Mouse (Mus musculus) brain, embryonic 14.5 days (tissue): Measurements from ENCODE around the gene Sept1. TPM values are rescaled to one million over a fixed set of nuclear protein-coding genes. Genes with fewer than 3 reads are reported as not detected.
"Not testable (repeated sequence)": the region's sequence is repeated elsewhere in the genome, so short reads cannot be mapped to it uniquely, and the experiment has no call there.

ENCODE experiments used
- DNase-seq: peaks from one replicate; pipeline ENCODE4 v3.0.0-alpha.2; 2011; ENCODE audit warnings: low read depth
- CTCF ChIP-seq: fragments of 200-500 bp; IDR thresholded peaks from 2 replicates; pipeline ENCODE4 v1.5.1; 2012; ENCODE audit warnings: inconsistent platforms, mild to moderate bottlenecking, moderate library complexity, borderline replicate concordance; ENCODE audit not compliant: insufficient read depth, insufficient read length; ENCODE audit errors: extremely low read depth
- POLR2A ChIP-seq: fragments of 200-500 bp; IDR thresholded peaks from 2 replicates; pipeline ENCODE4 v1.6.1; 2012; ENCODE audit warnings: mild to moderate bottlenecking, inconsistent platforms, borderline replicate concordance; ENCODE audit not compliant: poor library complexity, insufficient read depth, insufficient read length, severe bottlenecking; ENCODE audit errors: extremely low read depth
- polyA plus RNA-seq: library from polyadenylated mRNA; depleted of rRNA; stranded (reverse); fragments of >200 nt; gene quantifications from 2 replicates; pipeline ENCODE4 v1.2.3, GENCODE M21; 2012; rRNA removed

Gene Sept1
- polyA plus RNA-seq, 1 experiment, result 19.4 TPM

GRCm38 (mm10) chr7:127185601-127186000 is 47.3 kb downstream of the Sept1 start:
- TF ChIP-seq POLR2A (no peak), CTCF (peak; percentile 44; the same call in 1 of the 2 replicates)
- DNase-seq, result peak; percentile 20

- no peak for DNase-seq
- TF ChIP-seq POLR2A (no peak), CTCF (no peak)
Measured at GRCm38 (mm10) chr7:127184720-127185119, 48.2 kb downstream of the Sept1 start.

- no peak for DNase-seq
- TF ChIP-seq POLR2A, result no peak
- TF ChIP-seq CTCF, result no peak
Measured at GRCm38 (mm10) chr7:127183828-127184227, 49.1 kb downstream of the Sept1 start.

GRCm38 (mm10) chr7:127183345-127183744 is 49.6 kb downstream of the Sept1 start:
- TF ChIP-seq CTCF (no peak), POLR2A (no peak)
- DNase-seq, result no peak

- DNase-seq, result not testable (repeated sequence)
Measured at GRCm38 (mm10) chr7:127181724-127182123, 51.2 kb downstream of the Sept1 start.

- TF ChIP-seq POLR2A (no peak), CTCF (no peak)
- no peak for DNase-seq
Measured at GRCm38 (mm10) chr7:127180783-127181182, 52.1 kb downstream of the Sept1 start.

GRCm38 (mm10) chr7:127176937-127177336 is 56.0 kb downstream of the Sept1 start:
- TF ChIP-seq CTCF (no peak), POLR2A (no peak)
- no peak for DNase-seq

GRCm38 (mm10) chr7:127166501-127166900 is 66.4 kb downstream of the Sept1 start:
- TF ChIP-seq CTCF (no peak), POLR2A (no peak)
- DNase-seq, result no peak

GRCm38 (mm10) chr7:127165607-127166493 is 67.1 kb downstream of the Sept1 start:
- TF ChIP-seq POLR2A, result no peak
- TF ChIP-seq CTCF, result no peak
- no peak for DNase-seq

Other genes with a start within 250 kb of the Sept1 start
- gene Mvp, start 218.5 kb downstream of the Sept1 start, polyA plus RNA-seq, result 3.5 and 4.3 TPM in 2 replicates
- 1.0 and 1.2 TPM in 2 replicates for gene Pagr1b, start 216.6 kb downstream of the Sept1 start, polyA plus RNA-seq
- 13.0 and 24.4 TPM in 2 replicates for gene Pagr1a, start 215.8 kb downstream of the Sept1 start, polyA plus RNA-seq
- gene Gm42742, start 212.0 kb downstream of the Sept1 start, polyA plus RNA-seq, result 77.9 and 87.6 TPM in 2 replicates
- 71.4 and 81.2 TPM in 2 replicates for gene Prrt2, start 211.9 kb downstream of the Sept1 start, polyA plus RNA-seq
- 350 and 352 TPM in 2 replicates for gene Maz, start 206.1 kb downstream of the Sept1 start, polyA plus RNA-seq
- gene Kif22, start 190.7 kb downstream of the Sept1 start, polyA plus RNA-seq, result 25.5 and 42.0 TPM in 2 replicates
- gene Zg16, start 145.8 kb downstream of the Sept1 start, polyA plus RNA-seq, result 0.21 TPM in 1 of 2 replicates, not detected in the other
- 1.5 and 2.1 TPM in 2 replicates for gene AI467606, start 141.8 kb downstream of the Sept1 start, polyA plus RNA-seq
- 0.75 and 0.76 TPM in 2 replicates for gene Qprt, start 110.9 kb downstream of the Sept1 start, polyA plus RNA-seq
- gene Spn, start 95.3 kb downstream of the Sept1 start, polyA plus RNA-seq, result 0.09 and 0.10 TPM in 2 replicates
- 108 and 117 TPM in 2 replicates for gene Cd2bp2, start 37.1 kb downstream of the Sept1 start, polyA plus RNA-seq
- gene Tbc1d10b, start 24.7 kb downstream of the Sept1 start, polyA plus RNA-seq, result 54.2 and 66.1 TPM in 2 replicates
- 5.8 and 8.9 TPM in 2 replicates for gene Mylpf, start 24.2 kb downstream of the Sept1 start, polyA plus RNA-seq
- 38.5 and 38.9 TPM in 2 replicates for gene Zfp553, start 69 bp downstream of the Sept1 start, polyA plus RNA-seq
- gene Zfp771, start 11.1 kb upstream of the Sept1 start, polyA plus RNA-seq, result 88.1 and 118 TPM in 2 replicates
- gene Dctpp1, start 27.6 kb upstream of the Sept1 start, polyA plus RNA-seq, result 82.3 and 131 TPM in 2 replicates
- 21.5 and 28.6 TPM in 2 replicates for gene Sephs2, start 40.9 kb upstream of the Sept1 start, polyA plus RNA-seq
- gene Itgal, start 63.1 kb upstream of the Sept1 start, polyA plus RNA-seq, result 0.47 and 0.49 TPM in 2 replicates
- 44.6 and 50.5 TPM in 2 replicates for gene Zfp768, start 112.5 kb upstream of the Sept1 start, polyA plus RNA-seq
- gene Zfp747, start 142.9 kb upstream of the Sept1 start, polyA plus RNA-seq, result 7.6 and 7.8 TPM in 2 replicates
- 4.5 and 4.9 TPM in 2 replicates for gene 9130019O22Rik, start 154.0 kb upstream of the Sept1 start, polyA plus RNA-seq
- gene E430018J23Rik, start 160.5 kb upstream of the Sept1 start, polyA plus RNA-seq, result 8.9 and 11.0 TPM in 2 replicates
- gene Zfp764, start 173.7 kb upstream of the Sept1 start, polyA plus RNA-seq, result 4.4 and 5.5 TPM in 2 replicates
- gene Zfp688, start 188.9 kb upstream of the Sept1 start, polyA plus RNA-seq, result 21.0 and 28.2 TPM in 2 replicates
- 14.0 and 14.5 TPM in 2 replicates for gene Zfp689, start 216.0 kb upstream of the Sept1 start, polyA plus RNA-seq
- gene Prr14, start 226.5 kb upstream of the Sept1 start, polyA plus RNA-seq, result 73.5 and 104 TPM in 2 replicates
- gene Fbrs, start 246.1 kb upstream of the Sept1 start, polyA plus RNA-seq, result 20.6 and 47.0 TPM in 2 replicates